Mouse (Mus musculus): ENCODE data around the gene Llgl2. TPM values are rescaled to one million over a fixed set of nuclear protein-coding genes. Genes with fewer than 3 reads are reported as not detected.

Gene Llgl2
- polyA plus RNA-seq, 1 experiment, result 268 TPM

DNA sequence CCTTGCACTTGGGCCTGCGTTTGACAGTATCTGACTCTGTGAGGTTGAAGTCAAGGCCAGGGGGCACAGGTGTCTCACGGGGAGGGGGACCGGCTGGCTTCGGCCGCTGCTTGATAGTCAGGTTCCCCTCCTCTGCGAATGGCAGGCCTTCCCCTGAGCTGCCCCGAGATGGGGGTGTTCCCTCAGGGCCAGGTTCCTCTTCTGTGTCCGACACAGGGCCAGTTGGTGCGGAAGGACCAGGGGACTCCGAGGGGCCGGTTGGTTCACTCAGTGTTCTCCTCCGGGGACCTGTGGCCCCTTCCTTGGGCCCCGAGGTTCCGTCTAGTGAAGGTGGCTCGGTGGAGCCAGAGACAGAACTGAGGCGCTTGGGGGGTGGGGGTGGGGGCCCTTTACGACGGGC lies 22.9 kb upstream of the Llgl2 start:
- H3K27ac ChIP-seq (ENCODE audit: insufficient read depth, low read depth, low read length), result no peak overlapping the region
- H3K36me3 ChIP-seq (ENCODE audit: control insufficient read depth, insufficient read depth, low read length), result peaks cover 88% of the 10 kb centered on the region
- no peak overlapping the region for H3K4me3 ChIP-seq (ENCODE audit: low read depth, low read length)
- H3K27me3 ChIP-seq (ENCODE audit: control insufficient read depth, insufficient read depth, low read length), result no peaks in the 10 kb centered on the region
- TF ChIP-seq POLR2A (IDR thresholded peaks at IDR 0.05; ENCODE audit: low read depth, low read length), result no peak
- TF ChIP-seq CTCF (IDR thresholded peaks at IDR 0.05; ENCODE audit: extremely low read depth, insufficient read length, insufficient replicate concordance, low read depth, low read length), result no peak
- WGBS, result 91% methylated on average over 18 of the region's 18 CpGs
- no peaks in the 10 kb centered on the region for H3K4me1 ChIP-seq (ENCODE audit: control insufficient read depth, insufficient read depth, insufficient read length, low read length)

DNA sequence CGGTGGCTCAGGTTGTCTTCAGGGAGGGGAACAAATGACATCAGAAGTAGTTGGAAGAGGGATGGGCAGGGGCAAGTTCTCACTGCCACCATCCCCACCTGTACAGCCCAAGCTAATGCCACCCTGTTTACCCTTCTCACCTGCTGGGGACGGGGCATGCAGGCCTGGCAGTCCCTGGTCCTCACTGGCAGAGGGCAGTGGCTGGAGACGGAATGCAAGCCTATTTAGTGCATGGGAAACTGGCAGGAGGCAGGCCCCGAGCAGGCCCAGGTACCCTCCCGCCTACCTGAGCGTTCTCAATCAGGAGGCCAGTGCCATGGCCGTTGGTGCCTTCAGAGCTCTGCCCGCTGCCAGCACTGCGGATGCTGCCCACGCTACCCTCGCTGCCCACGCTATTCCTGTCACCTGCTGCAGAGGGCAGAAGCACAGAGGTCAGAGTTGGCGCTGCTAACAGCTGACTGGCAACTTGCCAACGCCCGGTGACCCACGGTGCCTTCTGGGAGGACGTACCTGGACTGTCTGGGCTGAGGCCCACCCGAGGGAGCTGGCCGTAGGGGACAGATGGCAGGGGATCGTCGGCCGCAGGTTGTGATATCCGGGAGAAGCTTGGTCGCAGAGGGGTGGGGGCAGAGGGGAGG lies 20.7 kb upstream of the Llgl2 start:
- TF ChIP-seq POLR2A (IDR thresholded peaks at IDR 0.05; ENCODE audit: low read depth, low read length) (no peak), CTCF (IDR thresholded peaks at IDR 0.05; ENCODE audit: extremely low read depth, insufficient read length, insufficient replicate concordance, low read depth, low read length) (no peak)
- Histone ChIP-seq H3K27ac (ENCODE audit: insufficient read depth, low read depth, low read length) (no peak overlapping the region), H3K4me3 (ENCODE audit: low read depth, low read length) (no peak overlapping the region), H3K36me3 (ENCODE audit: control insufficient read depth, insufficient read depth, low read length) (peaks cover 80% of the 10 kb centered on the region), H3K4me1 (ENCODE audit: control insufficient read depth, insufficient read depth, insufficient read length, low read length) (no peaks in the 10 kb centered on the region), H3K27me3 (ENCODE audit: control insufficient read depth, insufficient read depth, low read length) (no peaks in the 10 kb centered on the region)
- WGBS, result 85% methylated on average over 24 of the region's 24 CpGs

GRCm38 (mm10) chr11:115805005-115805404 lies 18.8 kb upstream of the Llgl2 start:
- H3K4me1 ChIP-seq (ENCODE audit: control insufficient read depth, insufficient read depth, insufficient read length, low read length), result peaks cover 8% of the 10 kb centered on the region
- WGBS, result 93% methylated on average over 7 of the region's 7 CpGs
- H3K36me3 ChIP-seq (ENCODE audit: control insufficient read depth, insufficient read depth, low read length), result peaks cover 76% of the 10 kb centered on the region

GRCm38 (mm10) chr11:115806154-115806553 lies 17.7 kb upstream of the Llgl2 start:
- 88% methylated on average over 10 of the region's 10 CpGs for WGBS
- TF ChIP-seq POLR2A (IDR thresholded peaks at IDR 0.05; ENCODE audit: low read depth, low read length) (no peak), CTCF (IDR thresholded peaks at IDR 0.05; ENCODE audit: extremely low read depth, insufficient read length, insufficient replicate concordance, low read depth, low read length) (no peak)
- no peak overlapping the region for H3K4me3 ChIP-seq (ENCODE audit: low read depth, low read length)
- H3K27me3 ChIP-seq (ENCODE audit: control insufficient read depth, insufficient read depth, low read length), result no peaks in the 10 kb centered on the region
- peaks cover 17% of the 10 kb centered on the region for H3K4me1 ChIP-seq (ENCODE audit: control insufficient read depth, insufficient read depth, insufficient read length, low read length)
- H3K27ac ChIP-seq (ENCODE audit: insufficient read depth, low read depth, low read length), result no peak overlapping the region
- H3K36me3 ChIP-seq (ENCODE audit: control insufficient read depth, insufficient read depth, low read length), result peaks cover 69% of the 10 kb centered on the region

More at GRCm38 (mm10) chr11:115805005-115805404, 18.8 kb upstream of the Llgl2 start:
- no peak for TF ChIP-seq CTCF (IDR thresholded peaks at IDR 0.05; ENCODE audit: extremely low read depth, insufficient read length, insufficient replicate concordance, low read depth, low read length)
- TF ChIP-seq POLR2A (IDR thresholded peaks at IDR 0.05; ENCODE audit: low read depth, low read length), result no peak
- Histone ChIP-seq H3K27me3 (ENCODE audit: control insufficient read depth, insufficient read depth, low read length) (no peaks in the 10 kb centered on the region), H3K4me3 (ENCODE audit: low read depth, low read length) (no peak overlapping the region), H3K27ac (ENCODE audit: insufficient read depth, low read depth, low read length) (no peak overlapping the region)

DNA sequence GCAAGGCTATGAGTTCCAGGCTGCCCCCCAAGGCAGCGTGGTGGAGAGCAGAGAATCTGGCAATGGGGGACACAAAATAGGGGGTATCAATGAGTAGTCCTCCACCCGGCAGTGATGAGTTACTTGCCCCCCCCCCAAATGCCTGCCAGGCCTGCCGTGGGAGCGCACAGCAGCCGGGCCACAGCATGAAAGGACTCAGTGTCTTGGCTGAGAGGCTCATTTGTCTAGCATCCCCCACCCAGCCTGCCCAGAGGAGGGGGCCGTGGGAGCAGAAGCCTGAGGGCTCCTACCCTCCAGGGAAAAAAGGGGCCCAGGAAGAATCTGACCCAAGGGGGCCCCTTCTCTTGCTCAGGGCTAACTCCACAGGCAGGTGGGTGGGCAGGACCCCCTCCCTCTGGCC lies 16.5 kb upstream of the Llgl2 start:
- Histone ChIP-seq H3K36me3 (ENCODE audit: control insufficient read depth, insufficient read depth, low read length) (peaks cover 64% of the 10 kb centered on the region), H3K4me3 (ENCODE audit: low read depth, low read length) (no peak overlapping the region), H3K27me3 (ENCODE audit: control insufficient read depth, insufficient read depth, low read length) (no peaks in the 10 kb centered on the region), H3K4me1 (ENCODE audit: control insufficient read depth, insufficient read depth, insufficient read length, low read length) (peaks cover 23% of the 10 kb centered on the region), H3K27ac (ENCODE audit: insufficient read depth, low read depth, low read length) (no peak overlapping the region)
- no peak for TF ChIP-seq CTCF (IDR thresholded peaks at IDR 0.05; ENCODE audit: extremely low read depth, insufficient read length, insufficient replicate concordance, low read depth, low read length)
- no peak for TF ChIP-seq POLR2A (IDR thresholded peaks at IDR 0.05; ENCODE audit: low read depth, low read length)
- 88% methylated on average over 6 of the region's 6 CpGs for WGBS

- WGBS, result 88% methylated on average over 11 of the region's 11 CpGs
- H3K4me1 ChIP-seq (ENCODE audit: control insufficient read depth, insufficient read depth, insufficient read length, low read length), result peaks cover 26% of the 10 kb centered on the region
- H3K27me3 ChIP-seq (ENCODE audit: control insufficient read depth, insufficient read depth, low read length), result no peaks in the 10 kb centered on the region
- H3K27ac ChIP-seq (ENCODE audit: insufficient read depth, low read depth, low read length), result no peak overlapping the region
- H3K4me3 ChIP-seq (ENCODE audit: low read depth, low read length), result no peak overlapping the region
- TF ChIP-seq POLR2A (IDR thresholded peaks at IDR 0.05; ENCODE audit: low read depth, low read length) (no peak), CTCF (IDR thresholded peaks at IDR 0.05; ENCODE audit: extremely low read depth, insufficient read length, insufficient replicate concordance, low read depth, low read length) (no peak)
- peaks cover 57% of the 10 kb centered on the region for H3K36me3 ChIP-seq (ENCODE audit: control insufficient read depth, insufficient read depth, low read length)
Observed at GRCm38 (mm10) chr11:115807971-115808370, 15.9 kb upstream of the Llgl2 start.

DNA sequence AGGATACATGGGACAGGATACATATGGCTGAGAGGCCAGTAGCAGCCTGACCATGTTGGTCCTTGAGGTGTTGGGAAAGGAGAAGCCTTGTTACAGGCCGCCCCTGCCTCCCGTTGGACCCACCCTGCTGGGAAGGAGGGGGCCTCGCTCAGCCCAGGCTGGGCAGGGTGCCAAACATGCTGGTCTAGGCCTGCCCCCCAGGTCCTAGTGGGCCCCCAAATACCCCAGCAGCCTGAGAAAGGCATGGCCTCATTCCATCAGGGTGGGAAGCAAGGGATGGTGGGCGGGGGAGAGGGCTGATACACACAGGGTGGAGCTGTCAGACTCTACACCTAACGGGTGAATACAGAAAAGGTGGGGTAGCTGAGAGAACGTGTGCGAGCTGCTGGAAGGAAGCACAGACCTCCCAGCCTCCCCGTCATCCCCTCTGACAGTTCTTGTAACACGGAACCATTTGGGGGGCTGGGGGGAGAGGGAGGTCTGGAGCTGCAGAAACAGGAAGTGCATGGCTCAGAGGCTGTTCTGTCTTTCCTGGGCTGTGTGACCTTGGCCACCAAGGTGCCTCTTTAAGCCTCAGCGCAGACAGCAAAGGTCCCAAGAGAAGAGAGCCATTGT lies 15.0 kb upstream of the Llgl2 start:
- Histone ChIP-seq H3K27ac (ENCODE audit: insufficient read depth, low read depth, low read length) (peak overlapping the region; percentile 29; the same call in 1 of the 2 replicates), H3K36me3 (ENCODE audit: control insufficient read depth, insufficient read depth, low read length) (peaks cover 50% of the 10 kb centered on the region), H3K4me1 (ENCODE audit: control insufficient read depth, insufficient read depth, insufficient read length, low read length) (peaks cover 26% of the 10 kb centered on the region), H3K27me3 (ENCODE audit: control insufficient read depth, insufficient read depth, low read length) (no peaks in the 10 kb centered on the region), H3K4me3 (ENCODE audit: low read depth, low read length) (no peak overlapping the region; the same call in 1 of the 2 replicates)
- no peak for TF ChIP-seq CTCF (IDR thresholded peaks at IDR 0.05; ENCODE audit: extremely low read depth, insufficient read length, insufficient replicate concordance, low read depth, low read length)
- no peak for TF ChIP-seq POLR2A (IDR thresholded peaks at IDR 0.05; ENCODE audit: low read depth, low read length)
- WGBS, result 59% methylated on average over 10 of the region's 10 CpGs
